Mouse (Mus musculus) spleen, adult 12 weeks (tissue): ENCODE measurements around the gene Bicra.

Experiments used
- DNase-seq: peaks from one replicate; pipeline ENCODE4 v3.0.0; 2022; ENCODE audit warnings: low spot score

The Bicra gene

GRCm38 (mm10) chr7:16014521-16015175 lies 33.1 kb downstream of the Bicra start:
- no peak for DNase-seq

- no peak for DNase-seq
These were observed 33.9 kb downstream of the Bicra start for GRCm38 (mm10) chr7:16013722-16014275.

- no peak for DNase-seq
These were observed 35.0 kb downstream of the Bicra start for GRCm38 (mm10) chr7:16012576-16013263.

GRCm38 (mm10) chr7:16011418-16012085 lies 36.2 kb downstream of the Bicra start:
- no peak for DNase-seq

- no peak for DNase-seq
These were observed 37.1 kb downstream of the Bicra start for GRCm38 (mm10) chr7:16010649-16011048.

- no peak for DNase-seq
These were observed 38.1 kb downstream of the Bicra start for GRCm38 (mm10) chr7:16009636-16010035.

GRCm38 (mm10) chr7:16005020-16005419 lies 42.7 kb downstream of the Bicra start:
- no peak for DNase-seq

- no peak for DNase-seq
These were observed 43.4 kb downstream of the Bicra start for GRCm38 (mm10) chr7:16004177-16004856.

- no peak for DNase-seq
These were observed 44.7 kb downstream of the Bicra start for GRCm38 (mm10) chr7:16003032-16003431.

- no peak for DNase-seq
These were observed 45.5 kb downstream of the Bicra start for GRCm38 (mm10) chr7:16002171-16002570.

- DNase-seq, result no peak
These were observed 46.0 kb downstream of the Bicra start for GRCm38 (mm10) chr7:16001691-16002090.

GRCm38 (mm10) chr7:15993789-15994188 lies 53.9 kb downstream of the Bicra start:
- DNase-seq, result no peak

- DNase-seq, result no peak
These were observed 54.6 kb downstream of the Bicra start for GRCm38 (mm10) chr7:15993152-15993551.

- no peak for DNase-seq
These were observed 56.0 kb downstream of the Bicra start for GRCm38 (mm10) chr7:15991764-15992163.

GRCm38 (mm10) chr7:15987661-15988356 lies 59.9 kb downstream of the Bicra start:
- no peak for DNase-seq

- no peak for DNase-seq
These were observed 64.9 kb downstream of the Bicra start for GRCm38 (mm10) chr7:15982729-15983407.

- DNase-seq, result no peak
These were observed 66.2 kb downstream of the Bicra start for GRCm38 (mm10) chr7:15981538-15981937.

- no peak for DNase-seq
These were observed 67.5 kb downstream of the Bicra start for GRCm38 (mm10) chr7:15980246-15980645.

- DNase-seq, result no peak
These were observed 71.8 kb downstream of the Bicra start for GRCm38 (mm10) chr7:15975904-15976303.

GRCm38 (mm10) chr7:15975451-15975850 lies 72.3 kb downstream of the Bicra start:
- DNase-seq, result no peak

GRCm38 (mm10) chr7:15974712-15975111 lies 73.0 kb downstream of the Bicra start:
- peak; percentile 53 for DNase-seq
